Mouse (Mus musculus) liver, adult 2 months (tissue): Measurements from ENCODE around the gene Abr.

ENCODE experiments used
- CTCF ChIP-seq: fragments of 200-500 bp; IDR thresholded peaks from 2 replicates; pipeline ENCODE4 v1.5.1; 2011; ENCODE audit warnings: low read depth, low read length, control low read depth
- POLR2A ChIP-seq: fragments of 200-500 bp; IDR thresholded peaks from 2 replicates; pipeline ENCODE4 v1.6.1; 2011; ENCODE audit warnings: low read length, control low read depth; ENCODE audit not compliant: insufficient read depth; ENCODE audit errors: extremely low read depth

- TF ChIP-seq CTCF (no peak), POLR2A (no peak)
Observed at GRCm38 (mm10) chr11:76639269-76639985, 17.3 kb upstream of the Abr start.
